Mouse (Mus musculus) gastrocnemius, adult 2 months (tissue): Measurements from ENCODE around the gene Nags. TPM values are rescaled to one million over a fixed set of nuclear protein-coding genes. Genes with fewer than 3 reads are reported as not detected.
"Not testable (repeated sequence)": the region's sequence is repeated elsewhere in the genome, so short reads cannot be mapped to it uniquely, and the experiment has no call there.

Source experiments
- DNase-seq: peaks from one replicate; pipeline ENCODE4 v3.0.0; 2022
- H3K27ac ChIP-seq: fragments of 200-600 bp; 2 replicates; pipeline ENCODE4 v1.8.1; 2022; ENCODE audit warnings: mild to moderate bottlenecking
- H3K4me3 ChIP-seq: fragments of 200-600 bp; 2 replicates; pipeline ENCODE4 v1.8.1; 2022; ENCODE audit warnings: mild to moderate bottlenecking, moderate library complexity
- CTCF ChIP-seq: fragments of 200-600 bp; IDR thresholded peaks from 2 replicates; pipeline ENCODE4 v1.8.1; 2022; ENCODE audit warnings: antibody characterized with exemption, mild to moderate bottlenecking, moderate library complexity
- intact Hi-C: fragments of 180-260 bp; cut with DNase I; formaldehyde crosslinking; loops from one replicate; pipeline ENCODE4 v1.15.1; 2025
- total RNA-seq, 2 experiments: library from RNA; stranded (reverse); gene quantifications; 2 replicates each; pipeline ENCODE4 v1.2.3; 2021

Nags gene
- total RNA-seq, 2 experiments from 2014 or later: not detected

- no peak overlapping the region for H3K27ac ChIP-seq
- H3K4me3 ChIP-seq: peak overlapping the region; percentile 52
- DNase-seq: no peak
- intact Hi-C loops: loop anchor here (2.0 to 5.0 kb wide), 3 partner anchors 35 to 151 kb away; partner anchors contain the start of gene Dusp3
- TF ChIP-seq CTCF: no peak
These were observed 7.5 kb upstream of the Nags start for GRCm38 (mm10) chr11:102137625-102138446.

- TF ChIP-seq CTCF: peak; percentile 91
- no peak overlapping the region for H3K27ac ChIP-seq
- intact Hi-C loops: loop anchor here (2.0 to 5.0 kb wide), 3 partner anchors 36 to 151 kb away; partner anchors contain the start of gene Dusp3
- peak; percentile 74 for DNase-seq
- H3K4me3 ChIP-seq: peak overlapping the region; percentile 52
These were observed 6.9 kb upstream of the Nags start for GRCm38 (mm10) chr11:102138447-102138740.

- H3K27ac ChIP-seq: no peak overlapping the region
- peak; percentile 43 for DNase-seq
- H3K4me3 ChIP-seq: no peak overlapping the region
- peak; percentile 85 for TF ChIP-seq CTCF
- intact Hi-C loops: loop anchor here (5.0 kb wide), 1 partner anchor 127 kb away; the partner anchor contains the start of gene Asb16
These were observed 4.8 kb upstream of the Nags start for GRCm38 (mm10) chr11:102140508-102140907.

GRCm38 (mm10) chr11:102142355-102142754 is 3.0 kb upstream of the Nags start:
- intact Hi-C loops: loop anchor here (5.0 kb wide), 1 partner anchor 125 kb away; the partner anchor contains the start of gene Asb16
- Histone ChIP-seq H3K4me3 (no peak overlapping the region), H3K27ac (no peak overlapping the region)
- no peak for TF ChIP-seq CTCF
- DNase-seq: no peak

- no peak for TF ChIP-seq CTCF
- no peak for DNase-seq
- intact Hi-C loops: loop anchor here (5.0 kb wide), 1 partner anchor 122 kb away; the partner anchor contains the start of gene Asb16
- no peak overlapping the region for H3K27ac ChIP-seq
- H3K4me3 ChIP-seq: peak overlapping the region; percentile 55
These were observed 299 bp upstream of the Nags start for GRCm38 (mm10) chr11:102144957-102145470.

GRCm38 (mm10) chr11:102146005-102146404 is 692 bp downstream of the Nags start:
- H3K27ac ChIP-seq: no peak overlapping the region
- no peak for TF ChIP-seq CTCF
- intact Hi-C loops: no loop called here
- peak overlapping the region; percentile 55; the same call in 1 of the 2 replicates for H3K4me3 ChIP-seq
- no peak for DNase-seq

GRCm38 (mm10) chr11:102146531-102146930 is 1.2 kb downstream of the Nags start:
- no peak overlapping the region for H3K4me3 ChIP-seq
- intact Hi-C loops: no loop called here
- DNase-seq: no peak

GRCm38 (mm10) chr11:102147213-102147989 is 2.1 kb downstream of the Nags start:
- no peak for DNase-seq
- H3K4me3 ChIP-seq: no peak overlapping the region
- intact Hi-C loops: no loop called here
- no peak for TF ChIP-seq CTCF
- H3K27ac ChIP-seq: no peak overlapping the region

More at GRCm38 (mm10) chr11:102146531-102146930, 1.2 kb downstream of the Nags start:
- no peak overlapping the region for H3K27ac ChIP-seq
- TF ChIP-seq CTCF: no peak

- Histone ChIP-seq H3K4me3 (peak within 1 kb of the TSS; percentile 76), H3K27ac (peak within 1 kb of the TSS; percentile 85)
- peak; percentile 52 for TF ChIP-seq CTCF
- intact Hi-C loops: no loop called here
- peak; percentile 94 for DNase-seq
These were observed 10.9 kb downstream of the Nags start, which contains the start of gene Tmem101 for GRCm38 (mm10) chr11:102156039-102156785. Gene Tmem101, minus strand, starts transcription at chr11:102156404.

GRCm38 (mm10) chr11:102156786-102157089 is 11.4 kb downstream of the Nags start:
- no peak for TF ChIP-seq CTCF
- peak overlapping the region; percentile 76 for H3K4me3 ChIP-seq
- no peak for DNase-seq
- intact Hi-C loops: no loop called here
- H3K27ac ChIP-seq: peak overlapping the region; percentile 85

GRCm38 (mm10) chr11:102158024-102158423 is 12.7 kb downstream of the Nags start:
- H3K4me3 ChIP-seq, H3K27ac ChIP-seq, DNase-seq, intact Hi-C loops: not testable (repeated sequence)
- 0 out of 2 replicates have a peak, but pooled peaks have one; percentile 3 for TF ChIP-seq CTCF

GRCm38 (mm10) chr11:102159781-102160180 is 14.5 kb downstream of the Nags start:
- Histone ChIP-seq H3K27ac (peak overlapping the region; percentile 63), H3K4me3 (no peak overlapping the region)
- intact Hi-C loops: no loop called here
- peak; percentile 66 for DNase-seq
- TF ChIP-seq CTCF: no peak
